Mouse (Mus musculus): ENCODE measurements at regions not wholly inside any gene's neighbourhood (a gene's known extent, or its start where the extent isn't known, plus 50 kb on each side); places are given as distances from the start of the nearest gene placed in this dataset.

DNA sequence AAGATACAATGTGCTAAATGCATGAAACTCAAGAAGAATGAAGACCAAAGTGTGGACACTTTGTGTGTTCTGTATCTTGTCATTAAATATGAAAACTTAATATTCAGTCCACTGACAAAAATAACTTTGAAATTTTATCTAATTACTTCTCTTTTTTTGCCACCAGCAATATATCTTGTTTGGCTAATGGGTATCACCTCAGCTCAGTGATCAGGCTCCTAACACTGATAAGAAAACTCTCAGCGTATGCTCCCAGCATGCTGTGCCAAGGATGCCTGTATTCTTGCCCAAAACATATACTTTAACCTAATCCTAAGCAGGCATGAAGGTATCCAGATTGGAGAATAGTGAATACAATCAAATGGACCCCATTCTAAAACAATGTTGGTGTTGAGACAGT is 53.3 kb upstream of the Ptpn12 start:
- in situ Hi-C loops (cut with MboI, MseI), result no loop called here

DNA sequence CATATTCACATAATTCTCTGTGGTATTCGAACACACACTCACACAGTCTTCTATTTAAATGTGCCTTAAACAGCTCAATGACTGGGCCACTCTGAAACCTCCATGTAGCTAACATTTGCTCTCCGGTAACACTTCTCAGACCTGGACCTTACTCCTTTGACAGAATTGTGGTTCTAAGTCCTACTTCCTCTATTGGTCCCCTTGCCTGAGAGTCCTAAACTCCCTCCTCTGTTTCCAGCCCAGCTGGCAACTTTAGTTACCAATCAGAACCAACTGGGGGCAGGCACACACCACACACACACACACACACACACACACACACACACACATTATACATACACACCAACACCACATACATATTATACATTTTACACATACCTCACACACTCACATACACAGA is 57.7 kb upstream of the Ptpn12 start:
- in situ Hi-C loops (cut with MboI, MseI), result loop anchor here (10.0 kb wide), 1 partner anchor 49 kb away; no protein-coding TSS in a partner anchor

DNA sequence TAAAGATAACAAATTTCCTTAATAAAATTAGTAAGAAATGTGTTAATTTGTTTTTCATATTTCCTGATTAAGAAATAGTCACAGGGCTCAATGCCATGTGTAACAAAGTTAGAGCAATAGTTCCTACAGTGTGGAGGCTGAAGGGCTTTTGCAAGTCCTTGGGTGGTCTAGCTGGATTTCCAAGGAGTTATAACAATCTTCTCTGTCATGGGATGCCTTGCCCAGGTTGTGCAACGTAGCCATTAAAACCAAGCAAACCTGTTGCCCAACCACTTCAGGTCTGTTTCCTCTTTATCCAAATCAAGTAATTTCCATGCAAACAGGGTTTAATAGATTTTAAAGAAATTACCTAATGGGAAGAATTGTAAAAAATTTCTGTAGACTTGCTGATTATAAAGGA is 59.8 kb upstream of the Ptpn12 start:
- in situ Hi-C loops (cut with MboI, MseI), result loop anchor here (10.0 kb wide), 1 partner anchor 51 kb away; no protein-coding TSS in a partner anchor

DNA sequence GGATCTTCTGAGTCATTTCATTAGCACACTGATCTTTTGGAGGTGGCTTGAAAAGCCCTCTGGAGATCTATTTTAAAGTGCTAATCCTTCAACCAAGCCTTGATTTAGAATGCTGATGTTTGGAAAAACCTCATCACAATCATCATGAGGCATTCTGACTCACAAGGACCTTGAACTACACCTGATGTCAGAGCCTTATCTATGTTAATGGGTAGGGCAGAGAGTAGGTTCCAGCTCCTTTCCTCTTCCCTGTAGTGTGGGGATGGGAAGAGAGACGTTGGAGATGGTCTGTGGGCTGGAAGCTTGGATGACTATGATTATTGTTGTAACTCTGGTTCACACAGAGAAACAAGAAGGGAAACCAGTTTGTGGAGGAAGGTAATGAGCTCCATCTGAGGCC is 63.0 kb upstream of the Gsap start:
- in situ Hi-C loops (cut with MboI, MseI), result no loop called here

DNA sequence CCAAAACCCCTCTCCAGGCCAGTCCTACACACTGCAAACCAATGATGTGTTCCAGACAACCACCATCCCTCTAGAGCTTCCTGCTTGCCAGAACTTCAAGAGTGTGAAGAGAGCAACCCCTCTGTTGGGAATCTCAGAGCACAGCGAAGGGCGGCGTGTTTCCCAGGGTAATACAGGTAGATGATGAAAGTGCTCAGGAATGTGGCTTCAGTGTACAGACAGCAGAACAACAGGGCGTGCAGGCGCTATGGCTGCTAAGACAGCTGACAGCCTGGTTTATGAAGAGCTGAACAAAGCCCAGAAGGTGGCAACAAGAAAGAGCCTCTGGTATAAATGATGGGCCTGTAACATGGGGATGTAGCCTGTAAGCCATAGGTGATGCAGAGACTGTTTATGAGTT is 61.0 kb upstream of the Gsap start:
- in situ Hi-C loops (cut with MboI, MseI), result no loop called here

DNA sequence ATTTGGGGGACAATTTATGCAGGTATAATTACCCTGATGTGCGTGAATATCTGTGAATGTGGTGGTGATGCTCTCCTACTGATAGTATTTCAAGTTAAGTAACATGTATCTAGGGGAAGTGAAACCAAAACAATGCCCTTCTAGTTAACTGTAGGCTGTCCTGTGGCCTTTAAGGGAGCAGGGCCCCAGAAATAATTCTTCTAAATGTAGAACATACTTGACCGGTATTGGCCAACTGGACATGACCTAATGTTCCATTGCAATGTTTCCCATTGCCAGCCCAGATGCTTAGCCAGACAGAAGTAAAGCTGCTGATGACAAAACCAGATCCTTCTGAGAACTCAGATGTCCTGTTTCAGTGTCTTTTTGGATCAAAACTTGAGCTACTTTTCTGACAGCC is 54.9 kb upstream of the Gsap start:
- in situ Hi-C loops (cut with MboI, MseI), result loop anchor here (5.0 kb wide), 1 partner anchor 51 kb away; no protein-coding TSS in a partner anchor

DNA sequence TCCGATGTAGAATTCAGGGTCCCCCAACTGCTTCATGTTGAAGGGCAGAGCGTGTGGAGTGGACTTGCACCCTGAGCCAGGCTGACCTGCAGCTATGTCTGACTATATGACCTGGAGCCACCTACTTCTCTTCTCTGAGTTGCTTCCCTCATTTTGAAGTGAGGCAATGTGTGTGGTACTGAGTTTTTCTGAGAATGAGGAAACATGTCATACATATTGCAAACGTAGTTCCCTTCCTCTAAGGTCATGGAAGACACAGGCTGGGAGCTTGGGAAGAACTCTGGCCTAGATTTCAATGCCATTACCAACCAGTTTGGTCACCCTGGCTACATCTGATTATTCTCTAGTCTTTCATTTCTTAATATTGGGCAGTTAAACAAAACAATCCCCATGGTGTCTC is 54.1 kb upstream of the Gsap start:
- in situ Hi-C loops (cut with MboI, MseI), result loop anchor here (5.0 kb wide), 1 partner anchor 50 kb away; no protein-coding TSS in a partner anchor

DNA sequence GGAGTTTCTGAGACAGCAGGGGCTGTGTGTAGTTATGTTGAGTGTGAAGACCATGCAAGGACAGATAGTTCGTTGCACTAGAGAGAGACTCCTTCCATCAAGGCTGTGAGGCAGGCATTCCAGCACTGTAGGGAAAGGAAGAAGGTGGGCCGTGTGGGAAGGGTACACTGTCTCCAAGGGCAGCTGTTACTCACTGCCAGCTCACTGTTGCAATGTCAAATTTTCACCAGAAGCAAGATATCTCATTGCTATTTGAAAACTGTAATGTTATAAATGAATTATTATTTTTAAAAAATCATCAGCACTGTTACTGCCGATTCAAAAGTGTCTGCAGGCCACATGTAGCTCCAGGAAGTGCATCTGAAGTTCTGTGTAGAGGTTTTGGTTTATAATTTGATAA is 50.6 kb upstream of the Gsap start:
- in situ Hi-C loops (cut with MboI, MseI), result no loop called here

DNA sequence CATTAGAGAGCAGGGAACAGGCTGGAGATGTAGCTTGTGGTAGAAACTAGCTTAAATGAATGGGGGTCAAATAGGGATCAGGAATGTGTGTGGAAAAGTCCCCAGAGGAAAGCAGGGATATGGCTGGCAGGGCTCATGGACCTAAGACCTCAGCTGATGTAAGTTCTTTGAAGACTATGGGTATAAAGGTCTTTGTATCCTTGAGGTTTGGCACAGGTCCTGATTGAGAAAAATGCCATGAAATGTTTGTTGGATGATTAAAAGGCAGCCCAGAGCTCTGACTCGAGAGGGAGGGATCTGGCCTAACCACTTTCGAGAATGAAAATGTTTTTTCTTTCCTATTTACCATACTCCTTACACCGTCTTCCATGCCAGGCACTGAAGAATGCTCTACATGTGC is 50.0 kb upstream of the Gsap start:
- in situ Hi-C loops (cut with MboI, MseI), result no loop called here
